Mouse (Mus musculus) Patski (cell line): ENCODE measurements around the gene Pik3c2a. TPM values are rescaled to one million over a fixed set of nuclear protein-coding genes. Genes with fewer than 3 reads are reported as not detected.

Experiments used
- ATAC-seq: fragments of 100-300 bp; one replicate; pipeline ENCODE4 v1.8.0; 2021
- CTCF ChIA-PET: fragments of 350-600 bp; sonication (Branson Sonifier 250); formaldehyde crosslinking; loops from one replicate; lab custom pipeline; 2022; ENCODE audit warnings: inconsistent platforms; lab: Charles Lee
- POLR2A ChIA-PET: fragments of 350-600 bp; sonication (Branson Sonifier 250); formaldehyde crosslinking; loops from one replicate; lab custom pipeline; 2022; ENCODE audit warnings: antibody characterized with exemption, inconsistent platforms; lab: Charles Lee
- DNase-seq: peaks from one replicate; pipeline ENCODE4 v3.0.0-alpha.2; 2011; ENCODE audit warnings: low read depth, low spot score
- H3K27me3 ChIP-seq: fragments of 371-371 bp; one replicate; pipeline ENCODE4 v1.5.1; 2021
- CTCF ChIP-seq: fragments of 100-300 bp; IDR thresholded peaks from one replicate; pipeline ENCODE4 v1.5.1; 2021
- in situ Hi-C: fragments of 300-500 bp; cut with MboI; formaldehyde crosslinking; loops from 3 replicates; pipeline ENCODE4 v1.11.1; 2018; ENCODE audit warnings: low pct_unique_long_range_greater_than_20kb, mixed read lengths
- polyA plus RNA-seq: library from polyadenylated mRNA; unstranded; gene quantifications from one replicate; pipeline ENCODE4 v1.2.3, GENCODE M21; 2021

Pik3c2a gene
- polyA plus RNA-seq, 1 experiment from 2014 or later, result 21.2 TPM

DNA sequence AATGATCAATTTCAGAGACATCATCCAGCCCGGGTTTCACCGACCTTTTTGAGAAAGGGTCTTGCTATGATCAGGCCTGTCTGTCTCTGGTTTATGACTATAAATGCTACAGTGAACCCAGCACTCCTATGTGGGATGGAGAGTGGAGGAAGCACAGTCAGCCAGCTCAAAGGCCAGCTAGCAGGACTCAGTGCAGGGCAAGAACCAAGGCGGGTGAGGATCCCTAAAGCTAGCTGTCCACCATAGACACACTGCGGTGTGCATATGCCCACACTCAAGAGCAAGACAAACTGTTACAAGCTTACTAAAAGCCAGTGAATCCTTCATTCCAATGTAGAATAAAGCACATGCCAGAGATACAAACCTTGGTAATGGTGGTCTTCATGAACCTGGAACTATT is 113.4 kb downstream of the Pik3c2a start:
- ChIA-PET CTCF (no interaction called here), POLR2A (no interaction called here)
- TF ChIP-seq CTCF, result no peak
- in situ Hi-C loops, result loop anchor here (10.0 kb wide), 2 partner anchors 165 to 195 kb away; no protein-coding TSS in a partner anchor
- H3K27me3 ChIP-seq, result no peaks in the 10 kb centered on the region
- ATAC-seq (no peak), DNase-seq (no peak)

DNA sequence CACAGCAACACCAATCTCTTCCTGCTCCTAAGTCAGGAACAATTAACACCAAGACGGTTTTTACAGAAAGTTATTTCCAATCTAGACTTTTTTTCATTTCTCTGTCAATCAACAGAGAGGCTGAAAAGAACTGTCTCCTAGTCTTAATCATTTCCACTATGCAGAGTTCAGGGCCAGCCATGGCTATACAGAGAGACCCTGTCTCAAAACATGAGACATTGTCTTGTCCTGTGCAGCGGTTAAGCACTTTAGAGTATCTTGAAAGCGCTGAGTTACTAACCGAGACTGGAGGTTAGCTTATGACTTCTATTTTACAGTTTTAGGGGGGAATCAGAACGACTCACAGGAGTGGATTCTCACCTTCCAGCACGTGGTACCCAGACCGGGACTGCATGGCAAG is 114.5 kb downstream of the Pik3c2a start:
- no peak for TF ChIP-seq CTCF
- in situ Hi-C loops, result loop anchor here (10.0 kb wide), 2 partner anchors 164 to 194 kb away; no protein-coding TSS in a partner anchor
- no peak for ATAC-seq
- ChIA-PET CTCF (no interaction called here), POLR2A (no interaction called here)
- no peak for DNase-seq
- no peaks in the 10 kb centered on the region for H3K27me3 ChIP-seq

DNA sequence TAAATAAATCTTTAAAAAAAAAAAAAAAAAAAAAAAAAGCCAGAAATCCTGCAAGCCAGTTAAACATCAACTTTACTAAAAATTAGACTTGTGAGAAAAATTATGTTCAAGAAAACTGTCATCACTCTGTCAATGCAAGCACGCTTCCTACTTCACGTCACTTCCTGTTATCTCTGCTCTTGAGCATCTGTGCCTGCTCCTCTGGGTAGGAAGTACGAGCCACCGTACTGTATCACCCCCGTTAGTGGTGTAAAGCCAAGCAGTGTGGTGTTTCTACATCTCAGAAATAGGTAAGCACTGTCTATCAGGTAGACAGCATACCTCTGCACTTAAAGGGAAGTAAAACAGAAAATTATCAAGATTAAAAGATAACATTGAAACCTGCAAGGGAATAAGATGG is 115.3 kb downstream of the Pik3c2a start:
- DNase-seq (no peak), ATAC-seq (no peak)
- POLR2A ChIA-PET, result no interaction called here
- TF ChIP-seq CTCF, result no peak
- H3K27me3 ChIP-seq, result no peaks in the 10 kb centered on the region
- CTCF ChIA-PET, result no interaction called here
- in situ Hi-C loops, result loop anchor here (10.0 kb wide), 2 partner anchors 163 to 193 kb away; no protein-coding TSS in a partner anchor

DNA sequence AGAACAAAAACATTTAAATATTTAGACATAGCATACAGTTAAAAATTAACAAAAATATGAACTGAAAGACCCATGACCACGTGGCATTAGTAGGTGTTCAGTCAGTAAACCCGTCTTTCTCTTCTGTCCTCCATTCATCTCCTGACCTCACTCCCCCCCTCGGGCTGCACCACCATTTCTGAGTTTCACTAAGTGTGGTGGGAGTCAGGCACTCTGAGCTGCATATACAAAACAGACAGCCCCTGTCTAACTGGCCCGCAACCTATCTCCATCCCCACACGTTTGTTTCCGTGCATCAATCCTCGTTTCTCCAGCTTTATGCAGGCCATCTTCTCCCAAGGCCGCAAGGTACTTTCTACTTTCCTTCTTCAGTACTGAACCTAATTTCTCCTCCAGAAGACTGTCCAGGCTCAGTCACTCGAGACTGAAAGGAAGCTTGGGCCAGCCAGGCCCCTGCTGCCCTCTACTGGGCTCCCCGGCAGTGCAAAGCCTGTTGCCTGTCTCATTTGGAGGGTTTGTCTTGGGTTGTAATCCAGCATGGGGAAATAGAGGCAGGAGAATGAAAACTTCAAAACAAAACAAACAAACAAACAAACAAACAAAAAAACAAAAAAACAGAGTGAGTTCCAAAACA is 119.8 kb downstream of the Pik3c2a start:
- ChIA-PET CTCF (interaction anchor here (0.9 to 6.2 kb wide), 11 partner anchors 10 to 168 kb away, joined by 3 to 38 read pairs (median 4); no protein-coding TSS in a partner anchor), POLR2A (interaction anchor here (0.6 kb wide), 1 partner anchor 33 kb away, joined by 3 read pairs; no protein-coding TSS in a partner anchor)
- H3K27me3 ChIP-seq, result no peaks in the 10 kb centered on the region
- peak; percentile 86 for TF ChIP-seq CTCF
- DNase-seq, result no peak
- peak; percentile 74 for ATAC-seq
- in situ Hi-C loops, result loop anchor here (10.0 kb wide), 2 partner anchors 159 to 189 kb away; no protein-coding TSS in a partner anchor

DNA sequence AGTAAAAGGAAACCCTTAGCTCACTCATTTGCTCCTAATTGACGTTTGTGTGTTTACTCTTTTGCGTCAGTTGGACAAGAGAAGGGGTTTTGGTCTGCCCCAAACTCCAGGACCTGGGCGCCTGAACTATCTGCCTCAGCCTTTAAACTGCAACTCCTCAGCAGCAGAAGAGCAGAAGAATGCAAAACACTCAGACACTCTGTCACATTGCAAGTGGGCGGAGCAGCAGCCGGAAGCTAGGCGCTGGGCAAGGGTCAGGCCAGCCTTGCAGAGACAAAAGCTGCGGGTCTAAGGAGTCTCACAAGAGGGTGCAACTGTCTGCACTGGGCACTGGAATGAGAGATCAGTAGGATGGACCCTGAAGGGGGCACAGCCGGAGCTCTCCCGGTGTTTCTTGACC is 133.8 kb downstream of the Pik3c2a start:
- no peak for ATAC-seq
- H3K27me3 ChIP-seq, result no peaks in the 10 kb centered on the region
- CTCF ChIA-PET, result interaction anchor here (1.1 to 1.2 kb wide), 2 partner anchors 9 to 46 kb away, joined by 4 to 6 read pairs; no protein-coding TSS in a partner anchor

DNA sequence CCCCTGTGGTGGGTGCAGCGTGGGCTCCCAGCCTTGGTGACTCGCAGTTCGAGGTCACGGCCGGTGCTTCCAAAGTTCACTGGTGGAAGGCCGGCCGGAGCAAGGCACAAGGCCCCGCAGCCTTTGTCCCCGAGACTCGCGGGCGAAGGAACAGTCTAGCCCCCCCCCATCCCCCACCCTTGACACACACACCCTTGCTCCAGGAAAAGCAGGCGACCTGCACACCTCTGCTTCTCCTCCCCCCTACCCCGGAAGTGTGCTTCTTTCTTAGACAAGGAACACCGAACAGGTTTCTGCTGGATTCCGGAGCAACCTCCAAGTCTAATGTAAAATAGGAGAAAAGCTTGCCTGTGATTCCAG is 134.6 kb downstream of the Pik3c2a start:
- ChIA-PET POLR2A (interaction anchor here (1.0 to 1.4 kb wide), 3 partner anchors 11 to 46 kb away, joined by 3 to 4 read pairs (median 4); no protein-coding TSS in a partner anchor), CTCF (interaction anchor here (0.7 to 1.2 kb wide), 2 partner anchors 9 to 45 kb away, joined by 3 to 4 read pairs; no protein-coding TSS in a partner anchor)
- no peak for TF ChIP-seq CTCF
- DNase-seq, result no peak
- in situ Hi-C loops, result loop anchor here (5.0 kb wide), 1 partner anchor 51 kb away; no protein-coding TSS in a partner anchor
- H3K27me3 ChIP-seq, result no peaks in the 10 kb centered on the region
- no peak for ATAC-seq

More for the DNA sequence above, 133.8 kb downstream of the Pik3c2a start:
- DNase-seq, result no peak
- TF ChIP-seq CTCF, result no peak
- POLR2A ChIA-PET, result interaction anchor here (0.6 to 1.4 kb wide), 6 partner anchors 11 to 203 kb away, joined by 3 to 4 read pairs (median 3); no protein-coding TSS in a partner anchor
- in situ Hi-C loops, result loop anchor here (5.0 kb wide), 1 partner anchor 52 kb away; no protein-coding TSS in a partner anchor

DNA sequence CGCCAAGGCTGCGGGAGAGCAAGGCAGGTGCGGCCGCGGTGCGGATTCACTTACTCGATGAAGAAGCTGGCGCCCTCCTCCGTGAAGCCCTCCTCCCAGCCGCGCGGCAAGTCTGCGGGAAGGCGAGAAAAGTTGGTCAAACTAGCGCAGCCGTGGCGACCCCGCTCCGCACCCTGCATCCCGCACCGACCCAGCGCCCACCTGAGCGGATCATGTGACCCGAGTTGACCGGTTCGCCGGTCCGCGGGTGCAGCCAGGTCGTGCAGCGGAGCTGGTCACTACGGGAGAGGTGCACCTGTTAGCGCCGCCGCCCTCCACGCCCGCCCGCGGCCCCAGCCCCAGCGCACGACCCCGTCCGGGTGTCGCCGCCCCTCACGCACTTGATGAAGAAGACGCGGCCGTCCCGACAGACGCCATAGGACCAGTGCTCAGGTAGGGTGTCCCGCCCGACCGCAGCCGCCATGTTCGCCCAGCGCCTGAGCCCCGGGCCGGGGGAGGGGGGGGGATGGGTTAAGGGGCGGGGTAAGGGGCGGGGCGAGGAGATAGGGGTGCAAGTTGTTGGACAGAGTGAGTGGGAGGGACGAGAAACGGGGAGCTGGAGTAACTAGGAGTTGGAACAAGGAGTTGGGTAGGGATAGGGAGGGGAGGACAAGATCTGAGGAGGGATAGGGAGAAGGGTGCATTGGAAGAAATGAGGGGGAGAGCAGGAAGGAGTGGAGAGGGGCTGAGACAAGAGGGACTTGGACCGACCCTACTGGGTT is 135.2 kb downstream of the Pik3c2a start, which contains the start of gene Plekha7:
TSS of gene Plekha7 (minus strand) at position 506 of the 761 bp plus-strand sequence.
- TF ChIP-seq CTCF, result no peak
- POLR2A ChIA-PET, result interaction anchor here (1.2 to 1.4 kb wide), 3 partner anchors 21 to 46 kb away, joined by 3 to 4 read pairs (median 4); no protein-coding TSS in a partner anchor
- no peaks in the 10 kb centered on the region for H3K27me3 ChIP-seq
- in situ Hi-C loops, result loop anchor here (5.0 kb wide), 1 partner anchor 51 kb away; no protein-coding TSS in a partner anchor
- ATAC-seq (peak; percentile 71), DNase-seq (no peak)
- CTCF ChIA-PET, result interaction anchor here (0.7 to 0.8 kb wide), 2 partner anchors 10 to 44 kb away, joined by 3 read pairs; no protein-coding TSS in a partner anchor

DNA sequence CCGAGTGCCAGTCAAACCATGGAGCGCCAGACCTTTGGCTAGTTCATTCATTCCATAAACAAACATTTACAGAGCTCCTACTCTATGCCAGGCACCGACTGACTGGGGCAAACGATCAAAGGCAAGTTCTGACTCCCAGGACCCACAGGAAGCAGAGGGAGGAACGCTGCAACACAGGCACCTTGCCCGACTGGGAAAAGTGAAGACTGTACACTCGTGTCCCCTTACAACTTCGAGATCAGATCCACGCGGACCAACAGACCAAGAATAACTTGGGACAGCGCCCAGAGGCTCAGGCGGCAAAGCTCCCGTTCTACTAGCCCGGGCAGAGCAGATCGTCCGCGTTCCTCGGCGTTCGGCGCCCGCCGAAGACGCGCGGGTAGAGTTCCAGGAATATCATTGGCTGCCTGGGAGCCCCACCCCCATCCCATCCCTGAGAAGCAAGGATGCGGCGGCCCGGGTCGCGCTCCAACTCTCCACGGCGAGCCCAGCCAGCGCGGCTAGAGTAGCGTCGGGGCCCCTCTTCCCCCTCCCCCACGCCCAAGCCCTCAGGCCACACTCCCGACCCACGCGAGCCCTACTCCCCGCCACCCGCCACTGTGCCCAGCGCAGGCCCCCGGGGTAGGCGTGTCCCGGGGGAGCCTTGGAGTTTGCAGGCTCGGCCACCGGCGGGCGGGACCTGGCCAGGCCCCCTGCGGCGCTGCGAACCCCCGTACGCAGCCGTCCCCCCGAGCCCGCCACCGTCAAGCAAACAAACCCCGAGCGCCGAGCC is 136.0 kb downstream of the Pik3c2a start:
- ChIA-PET POLR2A (interaction anchor here (1.0 to 1.4 kb wide), 3 partner anchors 20 to 44 kb away, joined by 3 to 4 read pairs (median 3); no protein-coding TSS in a partner anchor), CTCF (interaction anchor here (0.8 to 1.7 kb wide), 2 partner anchors 9 to 46 kb away, joined by 3 to 6 read pairs; no protein-coding TSS in a partner anchor)
- no peak for TF ChIP-seq CTCF
- no peak for DNase-seq
- in situ Hi-C loops, result loop anchor here (5.0 kb wide), 1 partner anchor 50 kb away; no protein-coding TSS in a partner anchor
- peak; percentile 78 for ATAC-seq
- H3K27me3 ChIP-seq, result no peaks in the 10 kb centered on the region

DNA sequence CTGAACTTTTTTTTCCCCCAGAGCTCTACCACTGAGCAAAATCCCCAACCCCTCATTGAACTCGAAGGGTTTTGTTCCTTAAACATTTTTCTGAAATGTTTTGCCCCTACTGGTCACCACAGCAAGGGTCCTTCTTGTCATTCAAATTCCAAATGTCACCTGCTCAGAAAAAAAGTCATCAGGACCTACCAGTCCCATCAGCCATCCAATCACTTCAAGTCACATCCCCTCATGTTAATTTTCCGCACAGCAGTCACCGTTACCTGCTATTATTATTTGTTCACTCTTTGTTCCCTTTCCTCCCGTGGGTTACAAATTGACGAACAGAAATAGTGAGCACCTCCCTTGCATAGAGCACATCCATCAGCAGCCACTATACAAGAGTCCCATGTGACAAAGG is 136.6 kb downstream of the Pik3c2a start:
- CTCF ChIA-PET, result interaction anchor here (1.7 kb wide), 1 partner anchor 45 kb away, joined by 6 read pairs; no protein-coding TSS in a partner anchor

More for the DNA sequence above, 136.6 kb downstream of the Pik3c2a start:
- H3K27me3 ChIP-seq, result no peaks in the 10 kb centered on the region
- no peak for TF ChIP-seq CTCF
- POLR2A ChIA-PET, result interaction anchor here (0.6 to 1.4 kb wide), 3 partner anchors 9 to 44 kb away, joined by 3 to 6 read pairs (median 3); no protein-coding TSS in a partner anchor
- DNase-seq, result no peak
- ATAC-seq, result no peak
- in situ Hi-C loops, result loop anchor here (5.0 kb wide), 1 partner anchor 49 kb away; no protein-coding TSS in a partner anchor
